Mouse (Mus musculus) kidney, postnatal 10 days (tissue): ENCODE data around the gene Poln.
A peak's percentile ranks its signal among the peaks of the same experiment; 100 is the strongest.

Source experiments
- DNase-seq: peaks from one replicate; pipeline ENCODE4 v3.0.0; 2021; ENCODE audit warnings: mixed read lengths

Gene Poln

DNA sequence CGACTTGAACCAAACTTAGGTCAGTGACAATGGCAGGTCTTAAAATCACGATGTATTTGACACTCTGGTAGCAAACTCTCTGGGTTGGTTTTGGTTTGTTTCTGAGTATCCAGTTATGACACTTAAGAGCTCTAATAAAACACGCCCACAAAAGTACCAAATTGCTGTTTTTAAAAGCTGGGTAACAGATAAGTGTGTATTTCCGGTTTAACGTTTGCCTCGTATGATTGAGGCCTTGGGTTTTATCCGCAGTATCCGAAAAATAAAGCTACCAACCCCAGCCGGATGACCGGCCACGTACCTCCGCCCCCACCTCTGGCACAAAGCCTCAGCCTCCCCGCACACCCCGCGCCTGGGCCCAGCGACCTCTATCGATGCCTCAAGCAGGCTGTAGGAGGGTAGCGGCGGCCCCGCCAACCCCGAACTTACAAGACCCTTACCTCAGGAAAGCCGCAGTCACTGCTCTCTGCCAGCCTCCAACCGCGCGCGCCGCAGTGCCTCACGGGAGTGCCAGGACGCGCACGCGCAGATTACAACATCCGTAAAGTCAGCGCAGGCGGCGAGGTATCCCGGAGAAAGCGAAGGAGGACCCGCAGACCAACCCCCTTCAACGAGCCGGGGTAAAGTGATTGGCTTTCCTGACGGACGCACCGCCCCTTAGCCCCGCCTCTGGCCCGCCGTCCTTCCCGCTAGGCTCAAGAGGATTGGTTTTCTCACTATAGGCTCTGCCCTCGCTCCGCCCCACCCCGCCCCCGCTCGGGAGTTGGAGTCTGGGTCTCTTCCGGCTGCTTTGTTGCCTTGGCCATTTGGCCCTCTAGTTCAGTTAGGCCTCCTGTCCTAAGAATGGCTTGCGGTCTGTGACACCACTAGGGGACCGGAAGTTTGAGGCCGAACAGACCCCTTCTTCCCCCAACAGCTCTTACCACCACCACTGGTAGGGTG, at the start of gene Poln, which contains the start of gene Haus3:
Gene Poln, minus strand, starts transcription at position 499 of the 942 bp plus-strand sequence.
Gene Haus3, minus strand, starts transcription at position 578 of the 942 bp plus-strand sequence.
- peak; percentile 99 for DNase-seq

DNA sequence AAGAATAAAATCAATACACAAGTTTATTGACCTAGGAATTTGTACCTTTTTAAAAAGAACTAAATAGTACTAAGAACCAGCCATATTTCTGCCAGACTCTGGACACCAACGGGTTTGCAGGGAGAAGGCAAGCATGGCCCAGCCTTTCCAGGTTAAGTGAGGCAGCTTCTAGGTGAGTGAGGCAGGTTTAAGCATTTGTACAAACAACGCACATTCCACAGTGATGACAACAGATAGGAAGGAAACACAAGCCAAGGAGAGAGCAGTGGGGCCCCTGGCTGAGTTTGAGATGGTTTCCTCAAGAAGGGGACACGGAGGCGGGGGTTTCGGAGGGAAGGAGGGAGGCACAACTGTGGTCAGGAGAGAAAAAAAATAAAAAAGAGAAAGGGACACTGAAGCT, 49.4 kb upstream of the Poln start:
- DNase-seq: no peak

DNA sequence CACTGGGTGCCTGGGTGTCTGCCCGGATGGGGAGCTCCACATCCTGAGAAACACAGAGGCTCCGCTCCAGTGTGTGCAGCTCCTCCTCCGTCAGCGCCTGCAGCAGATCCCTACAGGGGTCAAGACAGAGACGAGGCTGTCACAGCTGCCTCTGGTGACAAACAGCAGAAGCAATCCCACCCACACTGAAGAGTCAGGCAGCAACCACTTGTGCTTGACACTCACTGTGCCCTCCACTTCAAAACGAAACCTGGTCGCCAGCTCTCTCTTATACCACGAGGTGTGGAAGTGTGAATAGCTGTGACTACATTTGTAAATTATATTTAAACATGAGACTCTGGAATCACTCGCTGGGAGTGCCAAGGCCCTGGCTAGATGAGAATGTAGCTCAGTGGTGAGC, 48.5 kb upstream of the Poln start:
- DNase-seq: no peak

DNA sequence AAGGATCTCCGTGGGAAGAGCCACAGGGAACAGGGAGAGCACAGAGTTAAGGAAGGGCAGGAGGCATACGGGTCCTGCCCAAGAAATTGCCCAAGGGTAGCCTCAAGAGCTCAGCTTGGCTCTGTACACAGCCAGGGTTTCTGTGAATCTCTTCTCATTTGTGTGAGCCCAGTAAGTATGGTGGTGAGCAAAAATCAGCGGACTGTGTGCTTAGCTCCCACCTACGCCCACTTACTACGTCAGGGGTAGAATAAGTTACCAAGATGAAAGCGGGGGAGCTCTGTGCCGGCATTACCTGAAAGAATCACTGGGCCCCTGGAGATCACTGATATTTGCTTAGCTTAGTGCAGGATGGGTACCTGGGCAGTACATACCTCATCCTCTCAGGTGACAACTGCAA, 46.8 kb upstream of the Poln start:
- no peak for DNase-seq

DNA sequence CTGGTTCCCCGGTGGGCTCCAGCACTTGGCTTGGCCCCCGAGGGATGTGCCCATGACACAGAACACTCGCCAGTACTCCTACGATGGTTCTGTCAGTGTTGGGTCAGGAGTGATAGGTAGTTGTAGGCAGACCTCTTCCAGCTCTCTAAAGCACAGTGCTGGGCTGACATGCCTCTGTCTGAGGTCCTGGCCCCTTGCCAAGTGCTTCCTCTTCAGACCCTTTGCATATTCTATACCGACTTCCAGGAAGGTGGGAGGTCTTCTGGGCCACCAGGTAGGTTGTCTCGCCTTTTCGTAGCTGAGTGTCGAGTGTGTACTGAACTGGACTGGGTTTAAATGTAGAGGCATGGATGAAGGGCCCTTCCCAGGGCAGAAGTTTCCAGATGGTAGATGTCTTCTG, 44.4 kb upstream of the Poln start:
- DNase-seq: peak; percentile 37

DNA sequence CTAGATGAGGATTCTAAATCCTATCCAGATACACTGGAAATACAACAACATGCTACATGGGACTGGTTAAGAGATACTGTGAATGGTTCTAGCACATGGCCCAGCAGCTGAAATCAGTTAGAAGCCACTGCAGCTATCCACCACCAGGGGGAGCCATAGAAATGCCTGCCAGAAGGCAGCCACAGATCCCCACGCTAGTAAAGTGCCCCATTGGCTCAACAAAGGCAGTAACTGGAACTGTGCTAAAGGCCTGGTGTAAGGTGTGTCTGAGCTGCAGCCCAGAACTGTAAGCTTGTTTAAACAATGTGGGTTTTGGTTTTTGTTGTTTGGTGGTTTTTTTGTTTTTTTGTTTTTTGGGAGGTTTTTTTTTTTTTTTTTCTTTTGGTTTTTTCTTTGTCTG, 41.0 kb upstream of the Poln start:
- DNase-seq: peak; percentile 84

DNA sequence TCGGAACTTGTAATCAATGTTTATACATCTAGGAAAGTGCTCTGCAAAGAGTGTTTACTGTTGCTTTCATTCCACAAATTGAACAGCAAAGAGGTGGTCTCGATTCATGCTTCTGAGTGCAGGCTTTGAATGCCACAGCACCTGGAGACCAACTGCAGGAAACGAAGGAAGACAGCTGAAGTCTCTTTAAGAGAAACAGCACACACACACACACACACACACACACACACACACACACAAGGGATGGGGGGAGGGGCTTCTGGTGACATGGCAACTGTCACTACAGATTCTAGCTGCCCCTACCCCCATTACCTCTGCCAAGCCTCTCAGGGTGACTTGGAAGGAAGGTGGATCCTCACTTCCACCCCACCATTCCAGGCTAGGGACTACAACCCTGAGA, 38.3 kb upstream of the Poln start:
- DNase-seq: no peak

DNA sequence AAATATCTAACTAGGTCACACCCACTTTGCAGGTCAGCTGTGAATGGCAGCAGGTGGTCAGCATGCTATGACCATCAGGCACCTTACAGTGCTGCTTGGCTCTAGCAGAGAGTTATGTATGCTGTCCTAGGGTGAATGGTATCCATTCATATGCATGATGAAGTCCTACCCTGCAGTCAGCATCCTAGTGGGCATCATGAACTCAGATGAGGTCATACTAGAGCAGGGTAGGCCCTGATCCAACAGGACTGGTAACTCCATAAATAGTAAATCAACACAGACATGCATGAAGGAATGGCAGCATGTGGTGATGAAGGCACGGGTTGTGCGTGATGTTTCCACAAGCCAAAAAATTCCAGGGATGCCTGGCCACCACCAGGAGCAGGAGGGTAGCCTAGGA, 36.5 kb upstream of the Poln start:
- DNase-seq: no peak

DNA sequence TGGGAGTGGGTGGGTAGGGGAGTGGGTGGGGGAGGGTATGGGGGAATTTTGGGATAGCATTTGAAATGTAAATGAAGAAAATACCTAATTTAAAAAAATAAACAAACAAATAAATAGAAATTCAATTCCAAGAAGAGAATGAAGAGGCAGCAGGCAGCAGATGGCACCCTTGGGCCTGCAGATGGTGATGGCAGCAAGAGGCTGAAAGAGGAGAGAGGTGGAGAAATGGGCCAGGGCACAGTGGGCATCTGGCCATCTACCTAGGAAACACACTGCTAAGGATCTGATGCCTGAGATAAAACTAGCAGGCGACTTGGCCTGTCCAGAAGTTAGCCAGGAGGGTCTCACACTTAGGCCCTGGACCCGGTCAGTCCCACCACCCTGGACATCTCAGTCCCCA, 35.7 kb upstream of the Poln start:
- no peak for DNase-seq

DNA sequence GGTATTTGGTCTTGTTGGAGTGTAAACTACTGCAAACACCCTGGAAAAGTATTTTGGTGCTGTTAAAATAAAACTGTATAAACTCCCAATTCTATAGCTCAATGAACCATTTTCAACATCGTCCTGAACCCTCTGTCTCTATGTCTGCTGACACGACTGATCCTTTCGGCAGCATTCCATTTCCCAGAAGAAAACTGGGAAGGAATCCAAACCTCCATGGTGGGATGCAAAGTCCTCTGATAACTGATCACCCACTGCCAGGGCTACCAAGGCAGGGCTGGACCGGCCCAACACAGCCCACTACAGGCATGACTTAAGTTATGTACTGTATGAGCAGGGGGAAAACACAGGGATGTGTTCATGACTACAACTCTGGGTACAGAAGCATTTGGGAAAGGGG, 32.8 kb upstream of the Poln start:
- no peak for DNase-seq

DNA sequence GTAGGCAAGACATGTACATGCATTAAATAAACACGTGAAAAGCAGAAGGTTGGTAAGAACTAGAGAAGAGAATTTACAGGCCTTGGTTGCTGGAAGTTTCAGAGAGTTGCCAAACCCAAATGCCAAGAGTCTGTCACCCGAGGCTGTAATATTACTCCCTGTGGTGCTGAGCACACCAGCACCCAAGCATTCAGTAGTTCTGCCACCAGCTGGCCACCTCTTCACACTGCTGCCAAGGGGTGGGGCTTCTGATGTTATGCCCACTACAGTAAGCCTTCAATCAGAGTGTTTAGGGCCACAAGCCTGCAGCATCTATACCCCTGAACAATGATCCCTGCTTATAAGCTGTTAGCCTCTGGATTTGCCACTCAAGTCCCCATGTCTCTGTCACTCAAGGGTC, 32.1 kb upstream of the Poln start:
- DNase-seq: peak; percentile 51

DNA sequence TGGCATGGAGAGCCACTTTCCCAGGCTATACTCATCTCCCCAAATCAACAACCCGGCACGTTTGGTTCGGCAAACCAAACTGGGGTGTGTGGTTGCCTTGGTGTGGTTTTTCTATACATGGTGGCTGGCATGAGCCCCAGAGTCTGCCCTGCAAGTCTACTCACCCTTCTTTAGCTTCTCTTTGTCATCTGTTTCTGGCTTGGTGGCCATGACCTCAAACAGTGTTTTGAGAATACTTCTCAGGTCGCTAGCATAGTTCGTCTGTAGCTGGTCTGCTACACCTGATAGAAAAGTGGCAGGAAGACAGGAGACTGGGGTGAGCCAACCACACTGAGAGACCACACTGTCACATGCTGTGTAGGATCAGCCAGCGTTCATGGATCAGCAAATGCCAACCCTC, 29.4 kb upstream of the Poln start:
- no peak for DNase-seq

DNA sequence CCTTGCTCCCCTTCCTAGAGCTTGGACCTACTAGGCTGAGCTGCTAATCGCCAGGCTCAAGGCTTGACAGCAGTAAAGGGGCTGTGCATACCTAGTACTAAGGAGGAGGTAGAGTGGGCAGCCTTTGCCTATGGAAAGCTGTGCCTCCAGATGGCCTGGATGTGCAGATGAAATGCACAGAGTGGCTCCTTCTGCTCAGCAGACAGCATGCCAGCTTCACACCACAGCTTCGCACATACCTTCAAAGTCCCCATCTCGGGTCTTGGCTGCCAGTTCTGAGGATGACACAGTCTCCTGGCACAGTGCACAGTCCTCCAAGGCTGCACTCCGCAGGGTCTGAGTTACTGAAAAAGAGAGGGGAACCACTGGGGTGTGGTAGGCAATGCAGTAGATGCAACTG, 28.0 kb upstream of the Poln start:
- DNase-seq: no peak

DNA sequence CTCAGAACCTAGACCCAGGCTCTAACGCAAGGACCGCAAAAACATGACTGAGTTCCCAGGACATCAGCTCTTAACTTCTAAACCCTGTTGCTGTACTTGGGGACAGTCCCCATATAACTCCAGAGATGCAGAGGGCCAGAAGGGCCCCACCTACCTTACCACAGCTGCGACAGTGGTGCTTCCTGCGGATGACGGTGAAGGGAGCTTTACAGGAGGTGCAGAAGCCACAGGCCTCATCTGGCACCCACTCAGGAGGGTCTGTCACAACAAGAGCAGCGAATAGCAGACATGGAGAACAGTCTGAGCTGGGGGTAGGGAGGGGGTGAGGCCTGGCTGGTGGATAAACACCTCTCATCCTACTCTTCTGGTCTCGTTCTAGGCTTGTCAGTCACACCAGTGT, 27.2 kb upstream of the Poln start:
- no peak for DNase-seq

DNA sequence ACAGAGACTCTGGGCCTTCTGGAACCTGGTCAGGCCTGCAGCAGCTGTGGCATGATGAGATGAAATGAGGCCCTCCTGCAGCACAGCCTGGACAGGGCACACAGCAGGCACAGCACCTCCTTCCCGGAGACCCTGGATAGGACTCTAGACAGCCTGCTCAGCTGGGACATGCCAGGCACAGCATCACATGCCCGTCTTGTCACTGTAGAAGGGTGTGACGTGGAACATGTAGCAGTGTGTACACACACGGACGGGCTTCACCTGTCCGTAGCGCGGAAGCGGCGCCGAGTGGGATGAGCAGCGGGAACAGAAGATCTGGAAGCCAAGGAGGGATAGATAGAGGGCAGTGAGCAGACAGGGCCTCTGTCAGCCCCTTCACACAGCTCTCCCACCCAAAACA, 26.5 kb upstream of the Poln start:
- no peak for DNase-seq

DNA sequence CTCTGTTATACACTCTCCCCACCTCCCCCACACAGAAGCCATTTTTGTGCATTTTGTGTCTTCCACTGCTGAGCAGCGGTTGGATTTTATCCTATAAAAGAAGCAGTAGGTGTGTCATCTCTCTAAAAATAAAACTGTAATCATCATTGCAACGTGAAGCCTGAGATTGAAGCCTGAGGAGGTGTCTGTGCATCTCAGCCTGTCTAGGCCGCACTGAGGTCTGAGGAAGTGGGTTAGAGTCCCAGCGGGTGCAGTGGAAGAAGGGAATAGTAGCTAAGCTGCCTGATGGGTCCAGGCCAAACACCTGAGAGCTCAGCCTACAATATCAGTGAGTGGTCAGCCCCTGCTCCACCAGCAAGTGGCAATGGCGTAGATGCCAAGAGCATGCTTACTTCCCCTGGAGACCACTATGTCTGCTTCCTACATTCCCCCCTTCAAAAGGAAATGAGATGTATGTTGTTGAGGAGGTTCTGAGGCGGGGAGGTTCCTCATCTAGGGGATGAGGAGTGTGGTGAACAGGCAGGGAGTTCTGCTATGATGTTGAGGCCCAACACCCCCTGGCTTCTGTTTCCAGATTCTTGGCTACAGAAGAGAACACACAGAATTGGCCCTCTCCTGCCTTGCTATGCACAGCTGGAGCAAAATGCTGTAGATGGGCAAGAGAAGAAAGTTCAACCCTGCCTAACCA, 25.9 kb upstream of the Poln start:
- DNase-seq: no peak

DNA sequence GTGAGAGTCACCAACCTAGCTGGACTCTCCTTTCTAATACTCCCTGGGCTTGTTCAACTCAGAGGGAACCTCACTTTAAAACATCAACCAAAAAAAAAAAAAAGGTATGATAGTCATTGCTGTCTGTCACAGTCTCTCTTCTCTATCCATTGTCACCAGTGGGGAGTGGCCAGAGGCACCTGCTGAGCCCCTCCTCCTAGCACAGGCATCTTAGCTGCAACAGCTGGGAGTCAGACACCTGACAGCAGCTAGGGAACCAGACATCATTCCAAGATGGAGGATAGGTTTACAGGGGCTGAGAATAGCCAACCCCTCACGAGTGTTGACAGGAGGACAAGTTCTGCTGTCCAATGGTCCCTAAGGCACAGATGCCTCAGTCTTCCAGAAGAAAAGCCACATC, 25.2 kb upstream of the Poln start:
- DNase-seq: no peak

DNA sequence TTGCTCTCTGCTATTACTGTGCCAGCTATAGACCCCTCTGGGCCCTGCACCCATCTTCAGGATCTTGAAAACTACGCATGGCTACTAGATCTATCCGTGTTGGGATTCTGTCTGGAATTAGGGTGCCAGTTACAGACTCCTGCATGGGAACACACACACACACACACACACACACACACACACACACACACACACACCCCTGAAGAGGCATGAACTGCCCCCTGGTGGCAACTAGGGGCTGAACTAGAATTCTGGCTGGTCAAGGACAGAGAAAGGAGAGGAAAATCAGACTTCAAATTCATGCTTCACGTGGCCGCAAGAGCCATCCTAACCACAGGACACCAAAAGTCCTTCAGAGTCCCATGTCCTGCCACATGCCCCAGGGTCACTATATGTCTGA, 22.6 kb upstream of the Poln start:
- peak; percentile 64 for DNase-seq

DNA sequence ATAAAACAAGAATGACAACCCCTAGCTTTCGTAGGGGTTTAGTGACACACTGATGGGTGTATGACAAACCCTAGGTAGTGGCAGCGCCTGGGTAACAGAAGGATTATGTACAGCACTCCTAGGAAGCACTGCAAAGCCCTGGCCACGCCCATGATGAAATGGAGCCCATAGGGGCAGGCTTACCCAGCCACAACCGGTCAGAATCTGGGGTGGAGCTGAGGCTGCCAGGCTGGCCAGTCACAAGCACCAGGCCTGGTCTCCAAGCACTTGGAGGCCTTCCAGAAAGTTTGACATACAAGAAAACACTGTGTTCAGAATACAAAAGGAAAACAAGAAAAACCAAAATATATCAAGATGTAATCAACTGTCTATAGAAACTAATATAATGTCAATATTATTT, 21.8 kb upstream of the Poln start:
- peak; percentile 69 for DNase-seq

DNA sequence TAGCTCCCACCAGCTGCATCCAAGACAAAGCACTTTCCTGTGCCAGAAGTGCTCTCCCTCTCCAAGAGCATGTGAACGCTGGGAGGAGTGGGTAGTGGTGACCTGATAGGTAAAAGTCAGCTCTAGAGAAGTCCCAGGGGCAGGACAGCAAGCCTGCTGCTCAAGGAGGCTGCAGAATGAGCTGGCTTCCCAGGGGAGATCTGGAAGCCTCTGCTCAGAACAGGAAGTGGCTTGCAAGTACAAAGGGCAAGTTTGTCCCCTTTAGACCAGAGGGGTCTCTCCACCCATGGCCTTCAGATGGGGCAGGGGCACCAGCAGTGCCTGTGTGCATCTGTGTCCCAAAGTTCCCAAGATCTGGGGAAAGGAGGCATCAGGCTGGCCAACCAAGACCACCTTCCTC, 20.3 kb upstream of the Poln start:
- DNase-seq: no peak

DNA sequence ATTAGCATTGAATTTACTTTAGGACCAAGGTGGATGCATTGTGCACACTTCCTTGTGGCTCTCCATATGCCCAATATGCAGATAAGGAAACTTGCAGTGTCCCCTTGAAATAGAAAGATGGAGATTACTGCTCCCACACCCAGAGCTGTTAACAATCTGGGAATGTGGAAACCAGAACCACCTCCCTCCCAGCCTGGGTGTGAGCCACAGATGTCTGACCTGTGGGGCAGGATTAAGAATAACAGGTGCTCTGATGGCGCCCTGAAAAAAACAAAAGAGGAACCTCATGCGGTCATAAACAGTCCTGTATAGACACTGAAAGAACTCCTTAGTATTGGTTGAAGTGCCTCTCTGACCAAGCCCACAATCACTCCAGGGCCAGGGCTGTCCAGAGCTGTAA, 19.6 kb upstream of the Poln start:
- DNase-seq: no peak

DNA sequence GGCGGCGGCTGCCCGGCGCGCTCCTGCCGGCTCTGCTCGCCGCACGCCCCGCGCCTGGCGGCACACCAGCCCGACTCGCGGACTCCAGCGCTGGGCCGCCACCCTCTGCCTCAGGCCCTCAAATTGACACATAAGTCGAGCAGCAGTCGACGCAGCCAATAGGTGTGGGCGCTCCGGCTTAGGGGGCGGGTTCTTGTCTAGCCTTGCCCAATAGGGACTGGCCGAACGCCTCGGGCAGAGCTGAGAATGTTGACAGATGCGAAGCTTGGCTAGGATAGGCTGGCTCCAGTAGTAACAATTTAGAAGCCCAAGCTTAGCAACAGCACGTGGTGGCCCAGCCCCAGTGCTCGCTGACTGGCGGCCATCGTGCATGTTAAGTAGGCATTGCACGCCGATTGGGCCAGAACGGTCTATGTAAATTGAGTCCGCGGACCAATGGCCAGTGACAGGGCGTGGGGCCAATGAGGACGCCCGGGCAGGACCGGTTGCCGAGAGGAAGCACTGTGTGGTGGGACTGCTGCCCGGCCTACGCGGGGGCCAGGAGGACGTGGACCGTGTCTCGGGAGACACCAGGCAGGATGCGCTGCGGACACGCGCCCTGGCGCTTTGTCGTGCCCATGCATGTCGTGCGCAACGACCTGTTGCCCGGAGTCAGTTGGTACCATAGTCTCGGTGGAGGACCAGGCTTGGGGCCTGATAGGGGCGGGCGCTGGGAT, 18.5 kb upstream of the Poln start, which contains the start of gene Mxd4:
Gene Mxd4, minus strand, starts transcription at position 120 of the 716 bp plus-strand sequence.
- DNase-seq: peak; percentile 99

DNA sequence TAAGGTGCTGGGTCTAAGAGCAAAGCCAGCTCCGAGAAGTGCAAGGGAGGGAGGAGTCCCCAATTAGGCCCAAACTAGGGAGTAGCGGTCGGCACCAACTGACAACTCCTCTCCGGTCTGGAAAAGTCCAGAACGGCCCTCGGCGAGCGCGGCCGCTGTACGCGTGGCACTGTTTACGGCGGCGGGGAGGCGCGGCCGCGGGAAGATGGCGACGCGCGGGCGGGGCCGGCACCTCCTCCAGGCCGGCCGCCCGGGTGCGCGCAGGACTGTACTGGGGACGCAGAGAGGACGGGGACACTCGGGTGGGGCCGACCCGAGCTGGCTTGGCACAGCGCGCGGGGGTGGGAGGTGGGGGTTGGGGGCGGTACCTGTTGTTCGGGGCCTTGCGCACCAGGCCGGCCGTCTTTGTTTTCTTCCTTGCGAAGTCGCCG, 17.7 kb upstream of the Poln start:
- peak; percentile 82 for DNase-seq
